Mouse (Mus musculus) kidney, postnatal 36 days (tissue): Measurements from ENCODE around the gene Xirp1.
"Not testable (repeated sequence)": the region's sequence is repeated elsewhere in the genome, so short reads cannot be mapped to it uniquely, and the experiment has no call there.

Source experiments
- DNase-seq, 2 experiments: peaks; one replicate each; pipeline ENCODE4 v3.0.0; 2021 to 2022; ENCODE audit warnings: mixed read lengths in 2 of 2

Gene Xirp1

GRCm38 (mm10) chr9:120016956-120017355 is 6.4 kb downstream of the Xirp1 start:
- peak; percentile 46 to 52 for DNase-seq

- DNase-seq, result no peak
Observed at GRCm38 (mm10) chr9:120014828-120015227, 8.6 kb downstream of the Xirp1 start.

- no peak for DNase-seq
Observed at GRCm38 (mm10) chr9:120013251-120013820, 10.1 kb downstream of the Xirp1 start.

GRCm38 (mm10) chr9:120012781-120013180 is 10.6 kb downstream of the Xirp1 start:
- DNase-seq, result no peak

- not testable (repeated sequence) for DNase-seq
Observed at GRCm38 (mm10) chr9:120012161-120012560, 11.2 kb downstream of the Xirp1 start.

- DNase-seq, result peak; percentile 81 to 86
Observed at GRCm38 (mm10) chr9:120011533-120011932, 11.9 kb downstream of the Xirp1 start.

- peak; percentile 99 to 100 for DNase-seq
Observed at GRCm38 (mm10) chr9:120010781-120011511, 12.5 kb downstream of the Xirp1 start.

GRCm38 (mm10) chr9:120009871-120010270 is 13.5 kb downstream of the Xirp1 start:
- no peak for DNase-seq

GRCm38 (mm10) chr9:120009226-120009841 is 14.1 kb downstream of the Xirp1 start:
- no peak for DNase-seq

GRCm38 (mm10) chr9:120007833-120008232 is 15.6 kb downstream of the Xirp1 start:
- DNase-seq, result no peak

- DNase-seq, result no peak
Observed at GRCm38 (mm10) chr9:120005936-120006335, 17.5 kb downstream of the Xirp1 start.

- DNase-seq, result no peak
Observed at GRCm38 (mm10) chr9:120002893-120003292, 20.5 kb downstream of the Xirp1 start.

- DNase-seq, result peak; percentile 96 to 97
Observed at GRCm38 (mm10) chr9:120001945-120002725, 21.3 kb downstream of the Xirp1 start.

GRCm38 (mm10) chr9:120000761-120001160 is 22.6 kb downstream of the Xirp1 start:
- peak; percentile 73 to 76 for DNase-seq

- DNase-seq, result no peak
Observed at GRCm38 (mm10) chr9:119999636-120000035, 23.8 kb downstream of the Xirp1 start.

- peak in 1 of 2 experiments; percentile 47 for DNase-seq
Observed at GRCm38 (mm10) chr9:119998776-119999175, 24.6 kb downstream of the Xirp1 start.

GRCm38 (mm10) chr9:119996080-119996479 is 27.3 kb downstream of the Xirp1 start:
- DNase-seq, result no peak

GRCm38 (mm10) chr9:119994207-119994606 is 29.2 kb downstream of the Xirp1 start:
- DNase-seq, result no peak

- DNase-seq, result no peak
Observed at GRCm38 (mm10) chr9:119993092-119993844, 30.1 kb downstream of the Xirp1 start.

GRCm38 (mm10) chr9:119991310-119991709 is 32.1 kb downstream of the Xirp1 start:
- DNase-seq, result no peak

GRCm38 (mm10) chr9:119988304-119988703 is 35.1 kb downstream of the Xirp1 start:
- no peak for DNase-seq

- DNase-seq, result no peak
Observed at GRCm38 (mm10) chr9:119985881-119986574, 37.4 kb downstream of the Xirp1 start.
